Mouse (Mus musculus): ENCODE results near the gene Ctr9. TPM values are rescaled to one million over a fixed set of nuclear protein-coding genes. Genes with fewer than 3 reads are reported as not detected.

Gene Ctr9
- 39.6 and 42.9 TPM in 2 replicates for total RNA-seq (2023)

GRCm38 (mm10) chr7:111028281-111029045 lies at the start of gene Ctr9:
Gene Ctr9 (plus strand): TSS chr7:111028951.

DNA sequence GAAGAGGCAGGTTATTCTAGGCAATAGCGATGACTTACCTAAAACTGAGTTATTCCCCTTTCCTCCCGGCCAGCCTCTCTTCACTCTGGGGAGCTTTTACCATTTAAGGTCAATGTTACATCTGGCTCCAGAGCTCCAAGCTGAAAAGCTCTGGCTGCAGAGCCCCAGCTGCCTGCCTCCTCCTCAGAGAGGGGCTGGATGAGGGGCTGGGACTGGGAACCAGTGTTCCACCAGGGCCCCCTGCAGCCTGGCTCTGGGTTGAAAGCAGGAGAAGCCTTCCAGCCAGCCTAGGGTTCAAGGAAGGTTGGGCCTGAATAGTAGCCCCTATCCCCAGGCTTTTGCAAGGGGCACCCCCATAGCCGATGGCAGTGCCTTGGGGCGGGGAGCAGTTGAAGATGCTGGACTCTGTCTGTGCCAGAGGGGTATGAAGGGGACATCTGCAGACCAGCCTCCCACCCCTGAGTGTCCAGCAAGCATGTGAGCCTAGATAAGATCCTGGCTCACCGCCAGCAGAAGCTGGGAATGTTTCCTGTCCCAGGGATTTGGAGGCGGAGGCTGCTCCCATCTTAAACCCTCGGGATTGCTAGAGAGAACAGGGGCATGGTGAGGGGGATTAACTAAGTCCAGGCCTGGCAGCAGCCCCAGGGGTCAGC lies 46.6 kb upstream of the Ctr9 start, which contains the start of gene Mrvi1:
Gene Mrvi1 (minus strand): TSS at position 409 of the 653 bp plus-strand sequence.

GRCm38 (mm10) chr7:111082822-111083732 lies 54.3 kb downstream of the Ctr9 start, which contains the start of gene Eif4g2:
Gene Eif4g2 (minus strand): TSS chr7:111083030.

Other genes with a start within 250 kb of the Ctr9 start
- gene Rnf141, start 184.5 kb upstream of the Ctr9 start, total RNA-seq (2023): 73.7 and 74.6 TPM in 2 replicates
- gene Lyve1, start 165.7 kb upstream of the Ctr9 start, total RNA-seq (2023): 4.5 and 5.0 TPM in 2 replicates
- gene Mrvi1, start 46.5 kb upstream of the Ctr9 start, total RNA-seq (2023): 0.52 and 1.9 TPM in 2 replicates
- gene Eif4g2, start 54.1 kb downstream of the Ctr9 start, total RNA-seq (2023): 820 and 1,021 TPM in 2 replicates